Mouse (Mus musculus): Measurements from ENCODE around the gene Stx4a. TPM values are rescaled to one million over a fixed set of nuclear protein-coding genes. Genes with fewer than 3 reads are reported as not detected.

Stx4a gene
- polyA plus RNA-seq, 1 experiment from 2014 or later = 8.7 TPM

GRCm38 (mm10) chr7:127841340-127842000, 17.4 kb downstream of the Stx4a start:
- H3K27me3 ChIP-seq (ENCODE audit: control insufficient read depth, insufficient read depth, low read length) = no peaks in the 10 kb centered on the region
- peak overlapping the region; percentile 88 for H3K27ac ChIP-seq (replicated peaks; ENCODE audit: low read depth, low read length)
- peaks cover 5% of the 10 kb centered on the region for H3K4me1 ChIP-seq (ENCODE audit: control insufficient read depth, insufficient read depth, low read length)
- H3K9me3 ChIP-seq (ENCODE audit: control insufficient read depth, low read length) = no peaks in the 10 kb centered on the region
- peak overlapping the region; percentile 59 for H3K4me3 ChIP-seq (replicated peaks; ENCODE audit: low read depth, low read length)
- DNase-seq (peak; percentile 97), ATAC-seq (ENCODE audit: low FRiP score, low TSS enrichment) (peak; percentile 95)
- under 1% methylated on average over 43 of the region's 46 CpGs for whole genome bisulfite sequencing
- peak overlapping the region; percentile 66 for H3K9ac ChIP-seq (replicated peaks; ENCODE audit: low read length)
- peak overlapping the region; percentile 99 for H3K4me2 ChIP-seq (ENCODE audit: low read length)
- peaks cover 4% of the 10 kb centered on the region; the same call in 1 of the 2 replicates for H3K36me3 ChIP-seq (ENCODE audit: control insufficient read depth, insufficient read depth, low read length)

GRCm38 (mm10) chr7:127842001-127842718, 18.1 kb downstream of the Stx4a start:
- under 1% methylated on average over 40 of the region's 40 CpGs for WGBS
- ATAC-seq (ENCODE audit: low FRiP score, low TSS enrichment) (peak; percentile 53), DNase-seq (peak; percentile 86)
- Histone ChIP-seq H3K27ac (replicated peaks; ENCODE audit: low read depth, low read length) (peak overlapping the region; percentile 88), H3K27me3 (ENCODE audit: control insufficient read depth, insufficient read depth, low read length) (no peaks in the 10 kb centered on the region), H3K36me3 (ENCODE audit: control insufficient read depth, insufficient read depth, low read length) (peaks cover 4% of the 10 kb centered on the region; the same call in 1 of the 2 replicates), H3K4me3 (replicated peaks; ENCODE audit: low read depth, low read length) (peak overlapping the region; percentile 59), H3K9ac (replicated peaks; ENCODE audit: low read length) (peak overlapping the region; percentile 66), H3K9me3 (ENCODE audit: control insufficient read depth, low read length) (no peaks in the 10 kb centered on the region), H3K4me2 (ENCODE audit: low read length) (peak overlapping the region; percentile 99), H3K4me1 (ENCODE audit: control insufficient read depth, insufficient read depth, low read length) (peaks cover 5% of the 10 kb centered on the region)

GRCm38 (mm10) chr7:127849973-127850875, 26.1 kb downstream of the Stx4a start:
- 71% methylated on average over 6 of the region's 6 CpGs for WGBS

GRCm38 (mm10) chr7:127850906-127851305, 26.8 kb downstream of the Stx4a start:
- Histone ChIP-seq H3K27ac (replicated peaks; ENCODE audit: low read depth, low read length) (no peak overlapping the region), H3K4me3 (replicated peaks; ENCODE audit: low read depth, low read length) (no peak overlapping the region), H3K4me2 (ENCODE audit: low read length) (no peak overlapping the region), H3K36me3 (ENCODE audit: control insufficient read depth, insufficient read depth, low read length) (peaks cover 9% of the 10 kb centered on the region; the same call in 1 of the 2 replicates), H3K9ac (replicated peaks; ENCODE audit: low read length) (no peak overlapping the region), H3K9me3 (ENCODE audit: control insufficient read depth, low read length) (no peaks in the 10 kb centered on the region), H3K4me1 (ENCODE audit: control insufficient read depth, insufficient read depth, low read length) (no peaks in the 10 kb centered on the region), H3K27me3 (ENCODE audit: control insufficient read depth, insufficient read depth, low read length) (no peaks in the 10 kb centered on the region)
- ATAC-seq (ENCODE audit: low FRiP score, low TSS enrichment) = no peak
- WGBS = 82% methylated on average over 5 of the region's 5 CpGs
- no peak for DNase-seq

More at GRCm38 (mm10) chr7:127849973-127850875, 26.1 kb downstream of the Stx4a start:
- ATAC-seq (ENCODE audit: low FRiP score, low TSS enrichment) (no peak), DNase-seq (no peak)
- no peak overlapping the region for H3K4me2 ChIP-seq (ENCODE audit: low read length)
- H3K27me3 ChIP-seq (ENCODE audit: control insufficient read depth, insufficient read depth, low read length) = no peaks in the 10 kb centered on the region
- peaks cover 9% of the 10 kb centered on the region; the same call in 1 of the 2 replicates for H3K36me3 ChIP-seq (ENCODE audit: control insufficient read depth, insufficient read depth, low read length)
- no peaks in the 10 kb centered on the region for H3K4me1 ChIP-seq (ENCODE audit: control insufficient read depth, insufficient read depth, low read length)
- no peak overlapping the region for H3K4me3 ChIP-seq (replicated peaks; ENCODE audit: low read depth, low read length)
- no peak overlapping the region for H3K9ac ChIP-seq (replicated peaks; ENCODE audit: low read length)
- no peaks in the 10 kb centered on the region for H3K9me3 ChIP-seq (ENCODE audit: control insufficient read depth, low read length)
- H3K27ac ChIP-seq (replicated peaks; ENCODE audit: low read depth, low read length) = no peak overlapping the region

GRCm38 (mm10) chr7:127858258-127858657, 34.2 kb downstream of the Stx4a start:
- Histone ChIP-seq H3K4me2 (ENCODE audit: low read length) (no peak overlapping the region), H3K4me1 (ENCODE audit: control insufficient read depth, insufficient read depth, low read length) (no peaks in the 10 kb centered on the region), H3K9me3 (ENCODE audit: control insufficient read depth, low read length) (no peaks in the 10 kb centered on the region), H3K27ac (replicated peaks; ENCODE audit: low read depth, low read length) (no peak overlapping the region), H3K4me3 (replicated peaks; ENCODE audit: low read depth, low read length) (no peak overlapping the region), H3K36me3 (ENCODE audit: control insufficient read depth, insufficient read depth, low read length) (no peaks in the 10 kb centered on the region), H3K27me3 (ENCODE audit: control insufficient read depth, insufficient read depth, low read length) (no peaks in the 10 kb centered on the region), H3K9ac (replicated peaks; ENCODE audit: low read length) (no peak overlapping the region)
- ATAC-seq (ENCODE audit: low FRiP score, low TSS enrichment) (no peak), DNase-seq (no peak)
- WGBS = 93% methylated on average over 6 of the region's 6 CpGs

- Histone ChIP-seq H3K9me3 (ENCODE audit: control insufficient read depth, low read length) (no peaks in the 10 kb centered on the region), H3K4me2 (ENCODE audit: low read length) (no peak overlapping the region), H3K4me1 (ENCODE audit: control insufficient read depth, insufficient read depth, low read length) (peaks cover 6% of the 10 kb centered on the region), H3K9ac (replicated peaks; ENCODE audit: low read length) (no peak overlapping the region), H3K4me3 (replicated peaks; ENCODE audit: low read depth, low read length) (no peak overlapping the region), H3K36me3 (ENCODE audit: control insufficient read depth, insufficient read depth, low read length) (peaks cover 47% of the 10 kb centered on the region), H3K27ac (replicated peaks; ENCODE audit: low read depth, low read length) (no peak overlapping the region), H3K27me3 (ENCODE audit: control insufficient read depth, insufficient read depth, low read length) (no peaks in the 10 kb centered on the region)
- ATAC-seq (ENCODE audit: low FRiP score, low TSS enrichment) (no peak), DNase-seq (no peak)
- WGBS = 96% methylated on average over 12 of the region's 12 CpGs
Observed at GRCm38 (mm10) chr7:127866434-127866833, 42.3 kb downstream of the Stx4a start.

DNA sequence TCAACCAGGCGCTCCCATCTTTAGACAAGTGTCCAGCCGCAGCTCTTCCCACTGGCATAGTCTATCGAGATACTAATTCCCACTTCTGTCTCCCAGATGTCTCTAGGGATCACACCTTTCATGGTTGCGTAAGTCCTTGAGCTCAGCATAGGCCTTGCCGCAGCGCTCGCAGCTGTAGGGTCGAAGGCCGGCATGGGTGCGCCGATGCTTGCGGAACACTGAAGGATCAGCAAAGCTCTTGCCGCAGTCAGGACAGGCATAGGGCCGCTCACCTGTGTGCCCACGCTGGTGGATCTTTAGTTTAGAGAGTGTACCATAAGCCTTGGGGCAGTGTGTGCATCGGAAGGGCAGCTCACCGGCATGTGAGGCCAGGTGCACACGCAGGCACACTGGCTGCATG, 43.5 kb downstream of the Stx4a start:
- ATAC-seq (ENCODE audit: low FRiP score, low TSS enrichment) (no peak), DNase-seq (no peak)
- no peaks in the 10 kb centered on the region for H3K9me3 ChIP-seq (ENCODE audit: control insufficient read depth, low read length)
- peaks cover 47% of the 10 kb centered on the region for H3K36me3 ChIP-seq (ENCODE audit: control insufficient read depth, insufficient read depth, low read length)
- WGBS = 98% methylated on average over 18 of the region's 18 CpGs
- H3K4me2 ChIP-seq (ENCODE audit: low read length) = no peak overlapping the region
- H3K9ac ChIP-seq (replicated peaks; ENCODE audit: low read length) = no peak overlapping the region
- H3K4me1 ChIP-seq (ENCODE audit: control insufficient read depth, insufficient read depth, low read length) = peaks cover 6% of the 10 kb centered on the region
- H3K27ac ChIP-seq (replicated peaks; ENCODE audit: low read depth, low read length) = no peak overlapping the region
- H3K27me3 ChIP-seq (ENCODE audit: control insufficient read depth, insufficient read depth, low read length) = no peaks in the 10 kb centered on the region
- no peak overlapping the region for H3K4me3 ChIP-seq (replicated peaks; ENCODE audit: low read depth, low read length)

GRCm38 (mm10) chr7:127869149-127869810, 45.2 kb downstream of the Stx4a start:
- Histone ChIP-seq H3K27me3 (ENCODE audit: control insufficient read depth, insufficient read depth, low read length) (no peaks in the 10 kb centered on the region), H3K9me3 (ENCODE audit: control insufficient read depth, low read length) (no peaks in the 10 kb centered on the region), H3K4me2 (ENCODE audit: low read length) (no peak overlapping the region), H3K27ac (replicated peaks; ENCODE audit: low read depth, low read length) (0 out of 2 replicates have a peak overlapping the region, but pooled peaks have one; percentile 6), H3K4me1 (ENCODE audit: control insufficient read depth, insufficient read depth, low read length) (peaks cover 17% of the 10 kb centered on the region), H3K9ac (replicated peaks; ENCODE audit: low read length) (no peak overlapping the region), H3K4me3 (replicated peaks; ENCODE audit: low read depth, low read length) (no peak overlapping the region), H3K36me3 (ENCODE audit: control insufficient read depth, insufficient read depth, low read length) (peaks cover 47% of the 10 kb centered on the region)
- DNase-seq (peak; percentile 55), ATAC-seq (ENCODE audit: low FRiP score, low TSS enrichment) (no peak)
- 52% methylated on average over 3 of the region's 3 CpGs for WGBS

All from midbrain, embryonic 14.5 days (tissue).